Mouse (Mus musculus) heart, adult 9 months (tissue): ENCODE measurements around the gene Galc.
"Not testable (repeated sequence)": the region's sequence is repeated elsewhere in the genome, so short reads cannot be mapped to it uniquely, and the experiment has no call there.

Experiments used
- DNase-seq, 2 experiments: peaks; one replicate each; pipeline ENCODE4 v3.0.0; 2022; ENCODE audit warnings: low spot score in 2 of 2

Gene Galc

DNA sequence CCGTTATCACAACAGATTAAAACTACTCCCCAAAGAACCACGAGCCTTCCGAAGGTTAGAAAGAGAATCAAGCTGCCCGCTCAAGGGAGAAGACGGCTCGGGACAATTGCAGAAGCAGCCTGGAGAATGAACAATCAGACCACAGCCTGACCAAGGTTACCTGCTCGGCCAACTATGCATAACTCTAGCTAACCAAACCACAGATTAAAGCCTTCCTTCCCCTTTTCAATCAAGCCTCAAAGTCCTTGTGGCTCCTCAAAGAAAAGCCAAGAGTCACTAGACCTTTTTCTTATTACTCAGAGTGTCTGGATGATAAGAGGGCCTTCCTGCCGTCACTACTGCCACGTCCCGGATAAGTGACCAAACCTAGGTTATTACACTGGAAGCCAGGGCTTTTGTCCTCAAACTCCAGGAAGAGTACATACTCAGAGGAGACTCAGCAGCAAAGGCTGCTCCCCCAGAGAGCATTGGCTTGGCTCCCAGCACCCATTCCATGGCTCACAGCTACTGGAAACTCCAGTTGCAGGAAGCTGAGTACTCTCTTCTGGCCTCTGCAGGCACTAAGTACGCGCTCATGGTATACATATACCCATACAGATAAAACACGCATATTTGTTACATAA is 3.8 kb downstream of the Galc start:
- no peak for DNase-seq

DNA sequence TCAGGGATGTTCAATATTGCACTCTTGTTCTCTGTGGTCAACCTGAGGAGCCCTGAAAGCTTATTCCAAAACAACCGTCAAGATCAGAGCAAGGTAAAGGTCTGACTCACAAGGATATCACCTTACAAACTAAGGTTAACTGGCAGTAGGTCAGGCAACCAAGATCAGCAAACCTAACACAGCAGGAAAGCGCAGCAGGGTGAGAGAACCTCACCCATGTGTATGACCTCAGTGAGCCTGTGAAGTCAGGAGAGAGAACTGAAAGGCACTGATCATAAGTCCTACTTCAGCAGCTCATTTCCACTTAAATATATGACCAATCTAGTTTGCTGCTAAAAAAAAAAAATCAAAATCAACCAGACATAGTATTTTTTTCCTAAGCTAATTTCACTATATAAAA is 6.8 kb downstream of the Galc start:
- DNase-seq = no peak

DNA sequence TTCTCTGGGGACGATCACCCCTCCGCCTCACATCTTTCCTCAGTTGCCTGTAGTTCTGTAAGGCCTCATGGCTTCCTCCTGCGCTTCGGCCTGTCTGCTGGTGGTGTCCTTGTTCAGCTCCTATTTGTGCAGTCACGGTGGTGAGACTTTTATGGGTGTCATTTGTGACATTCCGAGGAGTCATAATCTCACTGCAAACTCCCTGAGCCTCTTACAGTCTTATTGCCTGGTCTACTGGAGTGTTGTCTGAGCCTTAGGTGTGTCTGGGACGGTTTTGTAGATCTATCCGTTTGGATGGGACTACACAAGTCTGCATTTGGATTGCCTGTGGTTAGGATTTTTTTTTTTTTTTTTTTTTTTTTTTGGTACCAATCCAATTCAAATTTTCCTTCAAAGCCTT is 8.9 kb downstream of the Galc start:
- no peak for DNase-seq

DNA sequence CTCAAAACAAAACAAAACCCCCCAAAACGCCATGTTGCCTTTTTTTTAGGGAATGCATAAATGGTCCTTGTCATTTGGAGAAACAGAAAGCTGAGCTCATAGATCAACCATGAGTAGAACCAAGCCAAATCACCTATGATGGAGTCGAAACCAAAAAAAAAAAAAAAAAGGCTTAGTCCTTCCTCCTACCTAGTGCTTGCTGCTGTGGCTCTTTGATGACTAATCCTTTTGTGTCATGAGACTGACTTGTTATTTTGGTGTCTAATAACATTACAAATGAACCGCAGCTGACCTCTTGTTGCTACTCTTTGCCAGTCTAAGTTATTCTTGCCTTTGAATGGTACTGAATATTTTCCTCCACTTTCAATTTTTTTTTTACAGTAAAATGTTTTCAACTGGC is 9.6 kb downstream of the Galc start:
- no peak for DNase-seq

DNA sequence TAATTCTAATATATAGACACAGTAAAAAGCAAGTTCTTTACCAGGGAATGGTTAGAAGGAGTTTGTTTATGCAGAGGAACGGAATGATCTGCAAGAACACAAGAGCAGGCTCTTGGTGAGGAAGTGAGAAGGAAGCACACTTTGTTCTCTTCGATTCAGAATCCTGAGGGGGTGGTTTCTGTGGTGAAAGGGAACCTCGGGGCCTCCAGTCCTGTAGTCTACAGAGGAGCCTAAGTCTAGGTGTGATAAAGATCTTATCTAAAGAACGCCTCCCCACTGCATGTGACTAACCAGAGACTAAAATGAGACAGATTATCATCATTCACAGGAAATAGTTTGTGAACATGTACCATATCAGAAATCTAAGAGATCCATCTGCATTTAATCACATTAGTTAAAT is 12.4 kb downstream of the Galc start:
- DNase-seq = no peak

DNA sequence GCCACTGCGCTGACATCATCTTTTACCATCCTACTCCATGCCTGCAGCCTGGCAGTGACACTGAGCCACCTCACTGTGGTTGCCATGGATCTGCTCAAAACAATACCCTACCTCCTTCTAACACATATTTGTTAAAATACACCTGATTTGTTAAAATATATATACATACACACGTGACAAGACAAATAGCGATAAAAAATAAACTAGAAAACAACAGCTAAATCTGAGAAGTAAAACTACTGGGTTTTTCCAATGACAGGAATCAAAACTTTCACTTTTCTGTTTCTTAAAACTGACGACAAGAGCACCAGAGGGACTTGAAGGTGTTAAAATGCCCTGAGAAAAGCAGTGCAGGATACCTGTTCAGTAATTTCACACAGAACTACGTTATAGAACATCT is 14.4 kb downstream of the Galc start:
- DNase-seq = no peak

DNA sequence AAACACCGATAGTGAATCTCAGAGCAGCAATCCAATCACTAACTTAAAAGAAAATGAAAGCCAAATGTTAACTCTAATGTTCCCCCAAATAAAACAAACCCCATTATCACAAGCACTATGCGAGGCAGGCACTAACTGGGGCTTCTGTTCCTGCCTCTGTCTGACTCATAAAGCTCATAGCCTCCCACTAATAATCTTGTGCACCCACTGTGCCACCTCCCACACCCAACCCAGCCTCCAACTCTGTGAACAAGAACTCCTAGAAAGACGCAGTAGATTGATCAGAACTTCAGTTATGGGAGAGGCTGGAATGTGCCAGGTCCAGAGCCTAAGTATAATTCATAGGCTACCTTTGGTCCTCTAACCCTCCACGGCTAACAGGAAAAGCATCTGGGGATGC is 15.1 kb downstream of the Galc start:
- DNase-seq = no peak

DNA sequence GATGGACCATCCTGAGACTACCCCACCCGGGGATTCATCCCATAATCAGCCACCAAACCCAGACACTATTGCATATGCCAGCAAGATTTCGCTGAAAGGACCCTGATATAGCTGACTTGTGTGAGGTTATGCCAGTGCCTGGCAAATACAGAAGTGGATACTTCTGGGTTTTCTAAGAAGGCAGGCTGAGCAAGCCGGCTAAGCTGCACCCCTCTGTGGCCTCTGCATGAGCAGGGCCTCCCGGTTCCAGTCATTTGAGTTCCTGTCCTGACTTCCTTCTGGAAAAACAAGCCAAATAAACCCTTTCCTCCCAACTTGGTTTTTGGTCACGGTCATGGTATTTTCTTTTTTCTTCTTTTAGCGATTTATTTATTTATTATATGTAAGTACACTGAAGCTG is 20.8 kb downstream of the Galc start:
- not testable (repeated sequence) for DNase-seq

DNA sequence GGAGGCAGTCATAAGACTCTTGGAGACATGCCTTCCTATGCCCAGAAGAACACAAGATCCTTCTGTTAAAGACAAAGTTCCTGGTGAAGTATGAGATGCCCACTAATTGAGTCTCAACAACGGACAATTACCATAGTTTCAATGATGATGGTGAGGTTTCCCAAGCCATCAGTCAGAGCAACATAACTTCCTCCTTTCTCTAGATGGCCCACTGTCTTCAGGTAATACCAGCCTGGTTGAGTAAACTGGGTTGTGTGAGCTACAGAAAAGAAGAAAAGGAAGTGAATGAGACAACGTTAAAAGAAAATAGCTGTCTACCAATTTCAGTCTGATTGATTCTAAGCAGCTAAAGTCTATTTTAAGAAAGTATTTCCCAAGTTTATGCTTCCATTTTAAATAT is 32.2 kb downstream of the Galc start:
- DNase-seq = no peak

DNA sequence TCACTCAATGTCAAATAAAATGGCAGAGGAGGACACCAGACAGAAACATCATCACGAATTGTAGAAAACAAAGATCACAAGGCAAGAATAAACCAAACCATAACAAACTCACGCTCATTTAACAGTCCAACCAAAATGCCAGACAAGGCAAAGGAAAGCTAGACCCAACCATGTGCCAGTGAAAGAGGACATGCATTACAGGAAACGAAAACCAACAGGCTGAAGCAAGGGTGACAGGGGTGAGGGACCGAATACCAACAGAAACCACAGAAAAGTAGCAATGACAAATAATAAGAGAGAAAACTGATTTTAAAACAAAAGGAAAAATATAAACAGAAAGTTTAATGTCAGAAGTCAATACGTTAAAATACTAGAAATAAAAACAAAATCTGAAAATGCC is 36.0 kb downstream of the Galc start:
- DNase-seq = no peak

DNA sequence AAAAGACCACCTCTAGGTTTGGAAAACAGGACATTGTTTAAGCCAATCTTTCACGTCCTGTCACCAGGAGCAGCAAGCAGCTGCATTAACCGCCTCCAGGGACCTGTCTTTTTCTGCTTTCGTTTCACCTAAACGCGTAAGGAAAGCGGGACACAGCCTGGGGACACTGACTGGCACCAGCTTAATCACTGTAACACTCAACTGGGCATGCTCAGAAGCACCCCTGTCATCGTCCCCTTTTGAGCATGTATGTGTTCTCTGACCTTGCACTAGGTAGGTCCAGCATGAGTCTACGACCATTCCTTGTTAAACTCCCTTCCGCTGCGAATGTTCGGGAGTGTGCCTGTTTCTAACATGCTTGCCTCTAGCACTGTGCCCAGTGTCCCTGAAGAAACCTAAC is 42.8 kb downstream of the Galc start:
- DNase-seq = no peak

DNA sequence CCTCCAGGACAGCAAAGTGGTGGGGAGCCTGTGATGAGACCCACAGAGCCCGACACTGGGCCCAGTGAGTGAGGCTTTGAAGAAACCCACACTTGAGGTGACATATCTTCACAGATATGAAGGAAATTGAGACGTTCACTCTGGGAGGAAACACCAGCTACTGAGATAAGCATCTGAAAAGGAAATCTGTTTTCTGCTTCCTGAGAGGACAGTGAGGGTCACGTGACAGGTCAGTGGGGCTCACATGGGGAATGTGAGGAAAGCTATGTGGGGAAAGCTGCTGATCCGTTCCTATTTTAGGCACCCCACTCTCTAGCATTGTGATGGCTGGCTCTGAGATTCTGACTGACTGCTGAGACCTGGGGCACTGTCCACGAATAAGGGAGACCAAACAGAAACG is 43.7 kb downstream of the Galc start:
- peak in 1 of 2 experiments; percentile 6 for DNase-seq

DNA sequence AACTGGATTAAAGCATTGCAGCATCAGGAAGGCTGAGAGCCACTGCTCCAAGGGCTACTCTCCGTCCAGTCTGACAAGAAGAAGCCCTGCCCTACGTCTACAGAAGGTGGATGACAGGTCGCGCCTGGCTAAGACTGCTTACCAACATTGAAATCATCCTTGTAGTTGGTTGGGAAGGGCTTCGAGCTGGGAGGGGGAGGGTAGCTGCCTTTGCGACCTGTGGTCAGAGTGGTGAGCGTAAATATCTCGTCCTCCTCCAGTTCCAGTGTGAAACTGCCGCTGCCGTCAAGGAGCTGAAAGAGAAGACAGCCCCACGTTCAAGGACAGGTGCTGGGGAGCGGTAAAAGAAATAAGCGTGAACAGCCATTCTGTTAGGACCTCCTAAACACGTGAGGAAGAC is 45.1 kb downstream of the Galc start:
- no peak for DNase-seq

DNA sequence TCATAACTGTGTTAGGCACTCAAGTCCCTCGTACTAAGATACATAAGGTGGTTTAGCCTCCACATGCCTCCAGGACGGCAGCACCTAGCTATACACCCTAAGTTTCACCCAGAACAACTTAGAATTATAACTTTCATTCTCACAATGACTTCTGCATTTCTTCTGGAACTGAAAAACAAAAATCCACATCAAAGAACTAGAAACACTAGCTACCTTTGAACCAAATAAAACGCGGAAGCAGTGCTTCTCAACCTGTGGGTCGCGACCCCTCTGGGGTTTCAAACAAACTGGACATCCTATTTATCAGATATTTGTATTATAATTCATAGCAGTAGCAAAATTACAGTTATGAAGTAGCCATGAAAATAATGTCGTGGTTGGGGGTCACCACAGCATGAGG is 45.5 kb downstream of the Galc start:
- no peak for DNase-seq

DNA sequence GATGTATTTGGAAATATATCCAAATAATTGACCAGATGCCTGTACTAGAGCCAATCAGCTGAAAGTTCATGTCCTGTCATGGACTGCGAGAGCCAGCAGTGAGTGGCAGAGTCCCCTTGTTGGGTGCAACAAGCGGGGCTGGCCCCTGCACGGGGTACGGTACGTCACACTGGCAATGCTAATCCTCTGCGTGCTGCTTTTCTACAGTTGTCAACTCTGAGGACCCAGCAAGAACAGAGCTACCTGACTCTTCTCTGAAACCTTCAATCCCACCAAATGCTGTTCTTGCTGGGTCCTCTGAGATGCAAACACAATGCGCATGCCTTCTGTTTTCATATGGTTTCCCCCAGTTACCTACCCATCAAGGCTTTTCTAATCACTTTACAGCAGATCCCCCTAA is 45.9 kb downstream of the Galc start:
- DNase-seq = no peak

DNA sequence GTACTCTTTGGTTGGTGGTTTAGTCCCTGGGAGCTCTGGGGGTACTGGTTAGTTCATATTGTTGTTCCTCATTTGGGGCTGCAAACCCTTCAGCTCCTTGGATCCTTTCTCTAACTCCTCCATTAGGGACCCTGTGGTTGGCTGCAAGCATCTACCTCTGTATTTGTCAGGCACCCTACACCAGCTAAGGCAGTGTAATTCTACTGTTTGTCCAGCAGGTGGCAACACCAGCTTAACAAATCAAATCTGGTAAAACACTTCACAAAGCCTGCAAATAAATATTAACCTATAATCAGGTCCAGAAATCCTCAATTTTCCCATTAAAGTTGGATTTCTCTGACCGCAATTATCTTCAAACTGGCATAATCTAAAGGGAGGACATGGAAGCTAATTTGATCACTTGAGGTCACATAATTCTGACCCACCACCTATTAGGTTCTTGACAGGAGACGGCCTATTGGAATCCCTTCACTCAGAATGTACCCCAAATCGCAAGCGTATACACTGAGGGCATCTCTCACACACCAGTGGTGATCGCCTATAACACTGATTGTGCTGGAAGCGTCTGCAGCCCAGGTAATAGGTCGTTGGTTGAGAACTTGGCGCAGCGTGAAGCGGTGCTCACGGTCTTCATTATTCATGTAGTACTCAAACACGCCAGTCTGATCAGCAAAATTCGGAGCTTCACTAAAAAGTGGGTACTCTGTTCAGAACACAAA is 46.6 kb downstream of the Galc start:
- peak; percentile 4 to 6 for DNase-seq

DNA sequence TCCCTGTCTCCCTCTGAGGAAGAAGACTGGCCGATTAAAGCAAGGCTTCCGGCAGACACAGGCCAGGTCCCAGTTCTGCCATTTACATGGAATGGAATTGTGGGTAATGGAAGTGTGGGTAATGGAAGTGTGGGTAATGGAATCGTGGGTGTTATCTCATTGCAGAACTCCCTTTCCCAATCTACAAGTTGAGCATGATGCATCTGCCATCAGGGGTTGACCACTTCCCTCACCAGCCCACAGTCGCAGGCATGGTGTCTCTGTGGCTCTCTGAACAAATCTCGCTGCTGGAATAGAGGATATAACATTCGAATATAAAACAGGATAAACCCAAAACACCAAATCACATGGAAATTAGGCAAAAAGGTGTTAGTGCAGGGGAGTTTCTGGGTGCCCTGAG is 48.8 kb downstream of the Galc start:
- DNase-seq = no peak

DNA sequence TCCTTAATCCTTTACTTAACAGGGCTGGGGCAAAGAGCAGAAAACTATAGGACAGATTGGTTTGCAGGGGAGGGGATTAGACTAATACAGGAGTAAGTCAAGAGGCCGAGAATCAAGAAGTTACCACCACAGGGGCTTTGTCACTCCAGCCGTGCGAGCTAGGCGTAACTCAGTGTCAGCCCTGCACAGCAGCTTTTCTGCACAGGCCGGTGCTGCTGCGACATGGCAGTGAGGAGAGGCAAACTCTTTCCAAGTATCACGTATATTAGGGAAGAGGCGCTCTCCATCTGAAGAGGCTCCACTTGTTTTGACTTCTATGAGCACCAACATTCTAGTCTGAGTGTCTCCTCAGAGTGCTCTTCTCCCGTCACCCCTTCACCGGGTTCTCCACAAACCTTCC is 51.2 kb downstream of the Galc start:
- no peak for DNase-seq

DNA sequence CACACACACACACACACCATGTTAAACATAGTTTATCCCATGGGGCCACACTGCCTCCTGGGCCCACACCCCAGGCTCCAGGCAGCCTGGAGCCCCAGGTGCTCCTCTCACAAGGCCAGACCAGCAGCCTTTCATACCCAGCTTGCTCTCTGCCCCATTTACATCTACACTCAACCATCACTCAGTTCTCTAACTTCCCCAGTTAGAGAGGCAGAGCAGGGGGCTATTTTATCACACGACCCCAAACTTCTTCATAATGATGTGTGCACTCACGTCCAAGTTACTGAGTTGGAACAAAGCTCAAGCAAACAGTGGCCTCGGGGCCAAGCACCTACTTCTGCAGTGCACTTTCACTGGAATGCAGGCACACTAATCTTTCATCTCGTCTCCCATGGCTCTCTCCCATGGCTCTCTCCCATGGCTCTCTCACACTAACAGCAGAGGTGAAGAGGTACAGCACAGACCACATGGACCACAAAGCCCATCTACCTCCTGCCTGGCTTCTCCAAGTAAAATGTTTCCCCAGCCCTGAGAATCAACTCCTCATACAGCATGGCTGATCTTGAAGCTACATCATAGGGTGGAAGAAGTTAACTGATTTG is 53.7 kb downstream of the Galc start:
- DNase-seq = no peak

DNA sequence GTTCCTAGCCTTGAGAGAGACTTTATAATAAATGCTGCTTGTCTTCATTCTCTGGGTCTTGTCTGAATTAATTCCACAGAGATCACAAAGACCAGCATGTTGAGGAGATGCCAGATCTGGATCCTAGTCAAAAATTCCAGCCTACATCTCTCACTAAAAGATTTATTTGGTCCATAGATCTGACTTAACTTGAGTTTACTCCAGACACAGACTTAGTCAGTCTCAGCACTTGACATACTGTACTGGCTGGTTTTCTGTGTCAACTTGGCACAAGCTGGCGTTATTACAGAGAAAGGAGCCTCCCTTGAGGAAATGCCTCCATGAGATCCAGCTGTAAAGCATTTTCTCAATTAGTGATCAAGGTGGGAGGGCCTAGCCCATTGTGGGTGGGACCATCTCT is 61.9 kb downstream of the Galc start:
- DNase-seq = no peak

DNA sequence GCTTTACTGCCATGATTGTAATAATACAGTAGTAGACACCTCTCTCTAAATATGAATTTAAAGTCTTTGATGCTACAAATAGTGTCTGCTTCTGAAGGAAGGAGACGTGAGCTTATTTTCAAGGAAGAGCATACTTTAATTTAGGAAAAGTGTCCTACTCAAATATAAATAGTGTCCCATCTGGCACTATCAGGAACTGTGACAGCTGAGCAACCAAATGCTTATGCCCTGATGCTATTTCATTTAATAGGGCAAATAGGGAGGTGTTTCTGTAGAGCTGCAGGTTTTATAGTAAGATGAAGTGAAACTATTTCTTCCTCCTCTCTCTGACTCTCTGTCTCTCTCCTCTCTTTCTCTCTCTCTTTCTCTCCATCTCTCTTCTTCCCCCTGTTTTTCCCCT is 69.1 kb downstream of the Galc start:
- DNase-seq = no peak

DNA sequence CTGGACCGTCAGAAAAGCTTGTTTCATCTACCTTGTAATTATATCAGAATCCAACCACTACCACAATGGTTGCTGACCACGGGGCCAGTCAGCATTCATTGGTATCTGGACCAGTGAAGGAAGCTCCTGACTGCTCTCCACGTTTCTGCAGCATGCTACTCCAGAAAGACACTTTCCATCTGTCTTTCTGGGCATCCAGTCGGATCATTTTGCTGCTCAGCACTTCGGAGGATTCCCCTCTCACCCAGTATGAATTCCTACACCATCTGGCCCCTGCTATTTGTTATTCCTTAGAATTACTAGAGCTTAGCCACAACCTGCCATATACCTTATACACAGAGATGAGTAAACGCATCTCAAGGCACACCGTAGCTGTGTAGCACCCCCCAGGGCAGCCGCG is 70.2 kb downstream of the Galc start:
- no peak for DNase-seq

DNA sequence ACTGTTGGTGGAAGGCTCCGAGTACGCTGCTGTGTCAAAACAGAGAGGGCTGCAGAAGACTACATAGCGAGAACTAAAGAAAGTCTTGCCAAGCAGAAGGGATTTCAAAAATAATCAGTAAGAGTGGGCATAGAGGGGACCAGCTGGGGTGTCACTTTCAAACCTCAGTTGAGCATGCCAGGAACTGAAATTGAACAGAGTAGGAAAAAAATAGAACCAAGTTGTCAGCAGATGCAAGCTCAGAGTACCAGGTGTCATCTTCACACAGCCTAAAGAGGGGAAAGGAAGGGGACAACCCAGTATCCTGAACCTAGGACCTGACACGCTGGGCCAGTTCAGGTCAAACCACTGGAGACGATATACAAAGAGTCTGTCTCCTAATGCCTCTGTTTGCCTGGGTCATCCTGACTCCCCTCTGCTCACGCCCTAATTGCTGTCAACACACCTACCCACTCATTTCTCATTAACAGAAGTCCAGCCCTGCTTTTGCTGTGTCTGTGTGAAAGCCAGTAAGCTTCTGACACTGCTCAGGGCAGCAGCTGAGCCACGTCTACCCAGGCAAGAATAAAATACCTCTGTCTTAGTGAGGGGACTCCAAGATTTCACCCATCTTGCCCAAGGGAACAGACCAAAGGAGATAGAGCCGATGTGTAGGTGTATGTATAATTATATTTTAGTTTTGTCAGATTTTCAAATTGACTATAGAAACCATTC is 71.9 kb downstream of the Galc start:
- no peak for DNase-seq
